11 mouse cellular contexts compared by ENCODE assay signal in genomic region chr5:142482512-142482911, GRCm38 (mm10). TPM values are rescaled to one million over a fixed set of nuclear protein-coding genes. Genes with fewer than 3 reads are reported as not detected.
DNase-seq lines count a peak whose midpoint lies in the region; ATAC-seq and TF ChIP-seq lines count a peak whose summit lies in the region.
"Had no signal": no experiment of that assay in that cellular context is flagged by ENCODE, and none has a peak within 500 bp of the region (broad histone marks: within the 10 kb centered on the region; RNA-seq: fewer than 3 reads in every experiment).

No protein-coding gene starts in this region.

- peak; percentile 32 for DNase-seq in hindbrain, embryonic 11.5 days (ENCODE audit: low spot score)
- peak; percentile 73 for DNase-seq in 3T3-L1 (ENCODE audit: low read depth, low spot score)
- DNase-seq in kidney, postnatal 25 days = no peak
- no peak for DNase-seq in left cerebral cortex, adult 9 months (ENCODE audit: low spot score in 2 of 2)
- DNase-seq: cerebellum, adult 8-10 months had no signal

- 71% methylated on average over 2 of the region's 2 CpGs for WGBS in hindbrain, embryonic 11.5 days
- 64% methylated on average over 2 of the region's 2 CpGs for WGBS in hindbrain, embryonic 12.5 days
- 75% methylated on average over 2 of the region's 2 CpGs for WGBS in midbrain, embryonic 16.5 days

- H3K4me1 ChIP-seq in hindbrain, embryonic 11.5 days (replicated peaks; ENCODE audit: control insufficient read depth, insufficient read depth, low read length) = no peaks in the 10 kb centered on the region
- H3K4me1 ChIP-seq in hindbrain, embryonic 12.5 days = peaks cover 4% of the 10 kb centered on the region; the same call in 1 of the 2 replicates
- H3K4me1 ChIP-seq in E14TG2a.4 (replicated peaks; ENCODE audit: low read depth, low read length) = peaks cover 87% of the 10 kb centered on the region
- H3K4me1 ChIP-seq in embryonic fibroblast, embryonic 13.5 days (ENCODE audit: control insufficient read depth, insufficient read depth, low read length) = no peaks in the 10 kb centered on the region
- peaks cover 3% of the 10 kb centered on the region; the same call in 1 of the 2 replicates for H3K4me1 ChIP-seq in midbrain, embryonic 16.5 days (ENCODE audit: control insufficient read depth, insufficient read depth, low read length)

- no peak for TF ChIP-seq POLR2A in embryonic fibroblast, embryonic 13.5 days (IDR thresholded peaks at IDR 0.05; ENCODE audit: low read depth, low read length)

- no peak overlapping the region for H3K4me2 ChIP-seq in hindbrain, embryonic 11.5 days (replicated peaks; ENCODE audit: low read depth, low read length)
- no peak overlapping the region for H3K4me2 ChIP-seq in hindbrain, embryonic 12.5 days (replicated peaks)
- H3K4me2 ChIP-seq in midbrain, embryonic 16.5 days (ENCODE audit: low read length) = no peak overlapping the region
- H3K4me2 ChIP-seq: lung, embryonic 15.5 days had no signal

- no peak for ATAC-seq in hindbrain, embryonic 11.5 days (ENCODE audit: low FRiP score)
- ATAC-seq in hindbrain, embryonic 12.5 days (ENCODE audit: low FRiP score) = no peak
- ATAC-seq in midbrain, embryonic 16.5 days = no peak
- ATAC-seq: intestine, embryonic 16.5 days had no signal

- no peaks in the 10 kb centered on the region for H3K27me3 ChIP-seq in hindbrain, embryonic 11.5 days (ENCODE audit: control insufficient read depth, insufficient read depth, low read length)
- H3K27me3 ChIP-seq in hindbrain, embryonic 12.5 days = no peaks in the 10 kb centered on the region
- no peaks in the 10 kb centered on the region for H3K27me3 ChIP-seq in E14TG2a.4 (ENCODE audit: insufficient read depth, low read length)
- H3K27me3 ChIP-seq in midbrain, embryonic 16.5 days (ENCODE audit: control insufficient read depth, insufficient read depth, low read depth, low read length) = no peaks in the 10 kb centered on the region
- H3K27me3 ChIP-seq: lung, embryonic 15.5 days had no signal

- no peaks in the 10 kb centered on the region for H3K36me3 ChIP-seq in hindbrain, embryonic 11.5 days (ENCODE audit: control insufficient read depth, insufficient read depth, low read length)
- no peaks in the 10 kb centered on the region for H3K36me3 ChIP-seq in hindbrain, embryonic 12.5 days
- peaks cover 14% of the 10 kb centered on the region for H3K36me3 ChIP-seq in E14TG2a.4 (ENCODE audit: insufficient read depth, low read length)
- no peaks in the 10 kb centered on the region for H3K36me3 ChIP-seq in midbrain, embryonic 16.5 days (ENCODE audit: control insufficient read depth, insufficient read depth, low read length)
- H3K36me3 ChIP-seq: lung, embryonic 15.5 days had no signal

- no peaks in the 10 kb centered on the region for H3K9me3 ChIP-seq in hindbrain, embryonic 11.5 days (ENCODE audit: control insufficient read depth, low read length)
- no peaks in the 10 kb centered on the region for H3K9me3 ChIP-seq in hindbrain, embryonic 12.5 days (replicated peaks)
- H3K9me3 ChIP-seq in E14TG2a.4 (ENCODE audit: low read length) = peaks cover 5% of the 10 kb centered on the region; the same call in 1 of the 2 replicates
- H3K9me3 ChIP-seq in midbrain, embryonic 16.5 days (replicated peaks; ENCODE audit: control insufficient read depth, low read length, poor library complexity, severe bottlenecking) = no peaks in the 10 kb centered on the region
- H3K9me3 ChIP-seq: lung, embryonic 15.5 days had no signal

- peak; percentile 89 for TF ChIP-seq CTCF in E14TG2a.4 (conservative IDR thresholded peaks at IDR 0.05; ENCODE audit: low read length)
- TF ChIP-seq CTCF in embryonic fibroblast, embryonic 13.5 days (IDR thresholded peaks at IDR 0.05; ENCODE audit: borderline replicate concordance, insufficient read depth, low read length) = peak; percentile 54; the same call in 1 of the 2 replicates

- H3K9ac ChIP-seq in hindbrain, embryonic 11.5 days (ENCODE audit: low read depth, low read length) = no peak overlapping the region
- H3K9ac ChIP-seq in hindbrain, embryonic 12.5 days = no peak overlapping the region
- no peak overlapping the region for H3K9ac ChIP-seq in midbrain, embryonic 16.5 days (ENCODE audit: low read depth, low read length)
- H3K9ac ChIP-seq: lung, embryonic 15.5 days had no signal

- no peak overlapping the region for H3K4me3 ChIP-seq in hindbrain, embryonic 11.5 days (ENCODE audit: low read depth, low read length)
- H3K4me3 ChIP-seq in hindbrain, embryonic 12.5 days = no peak overlapping the region
- H3K4me3 ChIP-seq in E14TG2a.4 (replicated peaks; ENCODE audit: low read length) = no peak overlapping the region
- H3K4me3 ChIP-seq in embryonic fibroblast, embryonic 13.5 days (ENCODE audit: insufficient read depth, low read length) = no peak overlapping the region
- no peak overlapping the region for H3K4me3 ChIP-seq in midbrain, embryonic 16.5 days (ENCODE audit: low read depth, low read length)
- H3K4me3 ChIP-seq: lung, embryonic 15.5 days had no signal

- H3K27ac ChIP-seq in hindbrain, embryonic 11.5 days (ENCODE audit: low read depth, low read length) = no peak overlapping the region
- no peak overlapping the region for H3K27ac ChIP-seq in hindbrain, embryonic 12.5 days
- H3K27ac ChIP-seq in embryonic fibroblast, embryonic 13.5 days (ENCODE audit: insufficient read depth, low read length) = no peak overlapping the region
- no peak overlapping the region for H3K27ac ChIP-seq in midbrain, embryonic 16.5 days (ENCODE audit: low read length)
- H3K27ac ChIP-seq: lung, embryonic 15.5 days had no signal

RNA-seq across cellular contexts. Expression of gene Ap5z1, which starts 18.8 kb away (rescaled TPM):
- 9.2 and 9.6 TPM in 2 replicates for polyA plus RNA-seq in hindbrain, embryonic 11.5 days (2014; fragmentation: Nextera tagmentation; extraction: Ambion mirVana)
- polyA plus RNA-seq in hindbrain, embryonic 12.5 days (2016; fragmentation: Nextera tagmentation; extraction: Ambion mirVana) = 14.9 and 15.6 TPM in 2 replicates
- 8.2 and 10.1 TPM in 2 replicates for polyA plus RNA-seq in embryonic fibroblast, embryonic 13.5 days (2011; ENCODE audit: insufficient read length, low read depth, missing spikeins)
- 12.2 and 14.1 TPM in 2 replicates for polyA plus RNA-seq in midbrain, embryonic 16.5 days (2015; fragmentation: Nextera tagmentation; extraction: Ambion mirVana)

RNA-seq across cellular contexts. Expression of gene Papolb, which starts 47.4 kb away (rescaled TPM):
- 0.12 and 0.32 TPM in 2 replicates for polyA plus RNA-seq in hindbrain, embryonic 11.5 days (2014; fragmentation: Nextera tagmentation; extraction: Ambion mirVana)
- polyA plus RNA-seq in hindbrain, embryonic 12.5 days (2016; fragmentation: Nextera tagmentation; extraction: Ambion mirVana) = 0.32 and 0.36 TPM in 2 replicates
- polyA plus RNA-seq in embryonic fibroblast, embryonic 13.5 days (2011; ENCODE audit: insufficient read length, low read depth, missing spikeins) = 0.37 and 0.42 TPM in 2 replicates
- 0.14 and 0.20 TPM in 2 replicates for polyA plus RNA-seq in midbrain, embryonic 16.5 days (2015; fragmentation: Nextera tagmentation; extraction: Ambion mirVana)
- polyA plus RNA-seq: intestine, embryonic 16.5 days had no signal

Comparison
In these comparisons a context has a peak if more than half of its experiments do, and no peak if none do; other contexts are left out.
1. DNase-seq: peak in hindbrain, embryonic 11.5 days (single experiment) and 3T3-L1 (single experiment); none in kidney, postnatal 25 days (0 of 2) and left cerebral cortex, adult 9 months (0 of 2).